Mouse (Mus musculus): ENCODE results near the gene Lin7a. TPM values are rescaled to one million over a fixed set of nuclear protein-coding genes. Genes with fewer than 3 reads are reported as not detected.

The Lin7a gene
- polyA plus RNA-seq, 1 experiment from 2014 or later: 1.2 TPM

DNA sequence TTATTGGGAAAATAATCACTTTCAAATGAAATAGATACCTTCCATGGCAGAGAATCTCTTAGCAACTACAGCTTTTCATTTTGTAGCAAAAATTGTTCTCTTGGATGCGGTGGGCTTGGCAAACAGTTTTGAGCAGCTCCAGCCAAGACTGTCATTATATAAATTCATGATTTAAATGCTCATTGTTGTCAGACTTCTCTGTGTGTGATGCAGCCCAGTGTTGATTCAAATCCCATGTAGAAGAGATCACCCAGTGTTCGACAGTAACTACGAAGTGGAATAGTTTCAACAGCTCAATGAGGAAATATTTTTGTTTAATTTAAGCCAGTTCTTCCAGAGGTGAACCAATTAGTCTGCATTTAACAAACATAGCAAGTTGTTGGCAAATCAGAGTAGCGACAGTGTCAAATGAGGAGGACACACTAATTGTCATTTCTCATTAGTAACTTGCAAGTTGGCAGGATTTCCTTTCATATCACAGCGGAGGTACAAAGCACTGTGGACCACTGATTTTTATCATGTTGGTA, 39.5 kb downstream of the Lin7a start:
- Histone ChIP-seq H3K4me2 (no peak overlapping the region), H3K4me3 (no peak overlapping the region), H3K27ac (ENCODE audit: poor library complexity, severe bottlenecking) (no peak overlapping the region), H3K27me3 (replicated peaks) (no peaks in the 10 kb centered on the region), H3K4me1 (replicated peaks) (no peaks in the 10 kb centered on the region), H3K9me3 (replicated peaks) (no peaks in the 10 kb centered on the region), H3K9ac (no peak overlapping the region), H3K36me3 (no peaks in the 10 kb centered on the region)
- ATAC-seq (ENCODE audit: insufficient number of reproducible peaks, low FRiP score): no peak
- 82% methylated on average over 5 of the region's 5 CpGs for WGBS

GRCm38 (mm10) chr10:107312609-107313008, 41.1 kb downstream of the Lin7a start:
- H3K9me3 ChIP-seq (replicated peaks): no peaks in the 10 kb centered on the region
- H3K4me2 ChIP-seq: no peak overlapping the region
- no peaks in the 10 kb centered on the region for H3K4me1 ChIP-seq (replicated peaks)
- ATAC-seq (ENCODE audit: insufficient number of reproducible peaks, low FRiP score): no peak
- H3K4me3 ChIP-seq: no peak overlapping the region
- H3K36me3 ChIP-seq: no peaks in the 10 kb centered on the region
- H3K9ac ChIP-seq: no peak overlapping the region
- H3K27ac ChIP-seq (ENCODE audit: poor library complexity, severe bottlenecking): no peak overlapping the region
- 80% methylated on average over 4 of the region's 4 CpGs for WGBS
- no peaks in the 10 kb centered on the region for H3K27me3 ChIP-seq (replicated peaks)

GRCm38 (mm10) chr10:107313395-107313794, 41.9 kb downstream of the Lin7a start:
- Histone ChIP-seq H3K4me1 (replicated peaks) (no peaks in the 10 kb centered on the region), H3K36me3 (no peaks in the 10 kb centered on the region), H3K4me2 (no peak overlapping the region), H3K4me3 (no peak overlapping the region), H3K9ac (no peak overlapping the region), H3K9me3 (replicated peaks) (no peaks in the 10 kb centered on the region), H3K27me3 (replicated peaks) (no peaks in the 10 kb centered on the region), H3K27ac (ENCODE audit: poor library complexity, severe bottlenecking) (no peak overlapping the region)
- no peak for ATAC-seq (ENCODE audit: insufficient number of reproducible peaks, low FRiP score)
- 36% methylated on average over 3 of the region's 3 CpGs for WGBS

DNA sequence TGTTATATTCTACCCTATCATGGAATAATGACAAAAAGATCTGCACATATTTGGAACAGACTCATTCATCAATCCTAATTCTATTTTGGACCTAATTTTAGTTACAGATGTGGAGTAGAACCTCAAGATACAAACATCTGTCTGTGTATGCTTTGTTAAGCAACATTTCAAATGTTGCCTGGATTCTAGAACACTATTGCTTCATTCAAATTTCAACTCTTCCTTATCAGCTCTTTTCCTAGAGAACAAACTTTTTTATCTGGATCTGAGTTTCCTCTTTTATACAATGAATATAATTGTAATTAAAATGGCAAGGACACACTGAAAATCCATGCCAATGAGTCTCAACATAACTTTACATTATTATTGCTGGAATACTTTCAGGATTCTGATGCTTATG, 43.8 kb downstream of the Lin7a start:
- H3K4me3 ChIP-seq: no peak overlapping the region
- H3K36me3 ChIP-seq: no peaks in the 10 kb centered on the region
- no peaks in the 10 kb centered on the region for H3K27me3 ChIP-seq (replicated peaks)
- no peaks in the 10 kb centered on the region for H3K4me1 ChIP-seq (replicated peaks)
- H3K27ac ChIP-seq (ENCODE audit: poor library complexity, severe bottlenecking): no peak overlapping the region
- no peak for ATAC-seq (ENCODE audit: insufficient number of reproducible peaks, low FRiP score)
- H3K9me3 ChIP-seq (replicated peaks): no peaks in the 10 kb centered on the region
- H3K9ac ChIP-seq: no peak overlapping the region
- H3K4me2 ChIP-seq: no peak overlapping the region

- Histone ChIP-seq H3K4me2 (no peak overlapping the region), H3K27me3 (replicated peaks) (no peaks in the 10 kb centered on the region), H3K9me3 (replicated peaks) (no peaks in the 10 kb centered on the region), H3K36me3 (no peaks in the 10 kb centered on the region), H3K4me3 (no peak overlapping the region), H3K4me1 (replicated peaks) (no peaks in the 10 kb centered on the region), H3K9ac (no peak overlapping the region), H3K27ac (ENCODE audit: poor library complexity, severe bottlenecking) (no peak overlapping the region)
- ATAC-seq (ENCODE audit: insufficient number of reproducible peaks, low FRiP score): no peak
- WGBS: 79% methylated on average over 5 of the region's 5 CpGs
Observed at GRCm38 (mm10) chr10:107315681-107316080, 44.2 kb downstream of the Lin7a start.

DNA sequence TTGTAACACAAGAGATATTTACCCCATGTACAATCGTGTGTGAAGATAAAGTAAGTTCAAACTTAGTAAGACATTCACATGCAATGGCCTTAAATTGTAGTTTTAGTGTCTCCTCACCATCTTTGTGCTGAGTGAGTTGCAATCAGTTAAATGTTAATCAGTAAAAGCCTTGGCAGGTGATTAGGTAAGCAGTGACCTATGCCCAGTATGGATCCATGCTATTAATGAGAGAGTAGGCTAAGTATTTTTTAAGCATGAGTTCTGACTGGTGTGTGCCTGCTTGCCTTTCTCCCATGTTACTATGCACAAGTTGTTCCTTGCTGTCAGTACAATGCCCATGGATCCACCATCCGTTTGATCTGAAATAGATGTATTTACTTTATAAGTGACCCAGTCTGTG, 44.6 kb downstream of the Lin7a start:
- no peak for ATAC-seq (ENCODE audit: insufficient number of reproducible peaks, low FRiP score)
- Histone ChIP-seq H3K4me3 (no peak overlapping the region), H3K4me1 (replicated peaks) (no peaks in the 10 kb centered on the region), H3K9me3 (replicated peaks) (no peaks in the 10 kb centered on the region), H3K27ac (ENCODE audit: poor library complexity, severe bottlenecking) (no peak overlapping the region), H3K27me3 (replicated peaks) (no peaks in the 10 kb centered on the region), H3K9ac (no peak overlapping the region), H3K36me3 (no peaks in the 10 kb centered on the region), H3K4me2 (no peak overlapping the region)
- 68% methylated on average over 2 of the region's 2 CpGs for WGBS

- Histone ChIP-seq H3K4me2 (no peak overlapping the region), H3K36me3 (no peaks in the 10 kb centered on the region), H3K27ac (ENCODE audit: poor library complexity, severe bottlenecking) (no peak overlapping the region), H3K9me3 (replicated peaks) (no peaks in the 10 kb centered on the region), H3K4me3 (no peak overlapping the region), H3K9ac (no peak overlapping the region), H3K4me1 (replicated peaks) (no peaks in the 10 kb centered on the region), H3K27me3 (replicated peaks) (no peaks in the 10 kb centered on the region)
- ATAC-seq (ENCODE audit: insufficient number of reproducible peaks, low FRiP score): no peak
- 78% methylated on average over 2 of the region's 2 CpGs for WGBS
Observed at GRCm38 (mm10) chr10:107319648-107320047, 48.2 kb downstream of the Lin7a start.

DNA sequence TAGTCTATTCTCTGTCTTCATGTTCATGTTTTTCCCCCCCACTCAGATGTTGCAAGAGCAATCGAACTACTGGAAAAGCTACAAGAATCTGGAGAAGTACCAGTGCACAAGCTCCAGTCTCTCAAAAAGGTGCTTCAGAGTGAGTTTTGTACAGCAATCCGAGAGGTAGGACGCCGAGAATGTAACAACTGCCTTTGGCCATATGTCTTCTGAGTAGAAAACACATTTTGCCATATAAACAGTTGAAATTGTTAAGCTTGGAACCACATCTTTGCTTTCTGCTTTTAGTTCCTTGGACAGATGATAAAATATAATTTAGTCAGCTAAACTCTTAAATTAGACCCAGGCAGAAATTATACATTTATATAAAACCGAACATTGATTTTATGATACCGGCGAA, 52.4 kb downstream of the Lin7a start:
- H3K27me3 ChIP-seq (replicated peaks): no peaks in the 10 kb centered on the region
- no peaks in the 10 kb centered on the region for H3K36me3 ChIP-seq
- ATAC-seq (ENCODE audit: insufficient number of reproducible peaks, low FRiP score): no peak
- no peaks in the 10 kb centered on the region for H3K9me3 ChIP-seq (replicated peaks)
- 89% methylated on average over 7 of the region's 7 CpGs for WGBS
- H3K9ac ChIP-seq: no peak overlapping the region
- H3K4me1 ChIP-seq (replicated peaks): no peaks in the 10 kb centered on the region
- H3K4me2 ChIP-seq: no peak overlapping the region
- H3K27ac ChIP-seq (ENCODE audit: poor library complexity, severe bottlenecking): no peak overlapping the region
- H3K4me3 ChIP-seq: no peak overlapping the region

GRCm38 (mm10) chr10:107325558-107325957, 54.1 kb downstream of the Lin7a start:
- Histone ChIP-seq H3K27me3 (replicated peaks) (no peaks in the 10 kb centered on the region), H3K4me2 (no peak overlapping the region), H3K9me3 (replicated peaks) (no peaks in the 10 kb centered on the region), H3K36me3 (no peaks in the 10 kb centered on the region), H3K4me1 (replicated peaks) (no peaks in the 10 kb centered on the region), H3K9ac (no peak overlapping the region), H3K27ac (ENCODE audit: poor library complexity, severe bottlenecking) (no peak overlapping the region), H3K4me3 (no peak overlapping the region)
- no peak for ATAC-seq (ENCODE audit: insufficient number of reproducible peaks, low FRiP score)
- 79% methylated on average over 5 of the region's 5 CpGs for WGBS

DNA sequence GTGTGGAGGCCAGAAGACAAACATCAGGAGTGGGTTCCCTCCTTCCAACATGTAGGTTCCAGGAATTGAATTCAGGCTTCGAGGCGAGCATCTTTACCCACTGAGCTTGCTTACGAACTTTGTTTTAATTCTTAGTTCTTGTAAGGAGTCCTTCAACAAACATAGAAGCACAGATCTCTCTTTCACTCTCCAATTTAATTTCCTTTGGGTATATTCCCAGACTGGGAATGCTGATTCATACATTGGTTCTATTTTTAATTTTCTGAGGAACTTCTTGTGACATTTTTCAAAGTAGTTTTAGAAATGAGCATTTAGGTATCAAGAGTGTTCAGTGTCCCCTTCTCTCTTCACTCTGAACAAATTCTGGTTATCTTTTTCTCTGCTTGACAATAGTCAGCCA, 68.0 kb downstream of the Lin7a start:
- Histone ChIP-seq H3K4me1 (replicated peaks) (no peaks in the 10 kb centered on the region), H3K9me3 (replicated peaks) (no peaks in the 10 kb centered on the region), H3K36me3 (no peaks in the 10 kb centered on the region), H3K4me2 (no peak overlapping the region), H3K27me3 (replicated peaks) (no peaks in the 10 kb centered on the region), H3K9ac (no peak overlapping the region), H3K27ac (ENCODE audit: poor library complexity, severe bottlenecking) (no peak overlapping the region), H3K4me3 (no peak overlapping the region)
- WGBS: 95% methylated on average over 3 of the region's 3 CpGs
- ATAC-seq (ENCODE audit: insufficient number of reproducible peaks, low FRiP score): no peak

DNA sequence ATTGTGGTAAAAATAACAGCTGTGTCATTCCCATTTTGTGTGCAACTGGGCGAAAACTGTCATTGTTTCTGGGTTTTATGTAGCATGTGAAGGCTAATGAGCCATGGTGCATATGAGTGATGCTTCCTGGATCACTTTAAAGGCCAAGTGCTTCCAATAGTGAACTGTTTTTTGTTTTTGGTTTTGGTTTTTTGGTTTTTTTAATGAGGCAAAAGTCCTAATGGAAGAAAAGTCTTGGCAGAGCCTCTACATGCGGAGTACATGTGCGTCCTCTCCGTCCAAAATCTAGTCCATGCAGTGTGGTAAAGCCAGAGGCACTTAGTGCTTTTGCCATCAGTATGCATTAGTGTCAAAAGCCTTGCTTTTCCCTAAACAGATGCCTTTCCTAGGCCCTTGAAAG, 69.7 kb downstream of the Lin7a start:
- H3K27me3 ChIP-seq (replicated peaks): no peaks in the 10 kb centered on the region
- no peak overlapping the region for H3K27ac ChIP-seq (ENCODE audit: poor library complexity, severe bottlenecking)
- 84% methylated on average over 4 of the region's 4 CpGs for WGBS
- H3K4me2 ChIP-seq: no peak overlapping the region
- H3K4me1 ChIP-seq (replicated peaks): no peaks in the 10 kb centered on the region
- H3K9ac ChIP-seq: no peak overlapping the region
- no peak overlapping the region for H3K4me3 ChIP-seq
- no peak for ATAC-seq (ENCODE audit: insufficient number of reproducible peaks, low FRiP score)
- no peaks in the 10 kb centered on the region for H3K9me3 ChIP-seq (replicated peaks)
- no peaks in the 10 kb centered on the region for H3K36me3 ChIP-seq

DNA sequence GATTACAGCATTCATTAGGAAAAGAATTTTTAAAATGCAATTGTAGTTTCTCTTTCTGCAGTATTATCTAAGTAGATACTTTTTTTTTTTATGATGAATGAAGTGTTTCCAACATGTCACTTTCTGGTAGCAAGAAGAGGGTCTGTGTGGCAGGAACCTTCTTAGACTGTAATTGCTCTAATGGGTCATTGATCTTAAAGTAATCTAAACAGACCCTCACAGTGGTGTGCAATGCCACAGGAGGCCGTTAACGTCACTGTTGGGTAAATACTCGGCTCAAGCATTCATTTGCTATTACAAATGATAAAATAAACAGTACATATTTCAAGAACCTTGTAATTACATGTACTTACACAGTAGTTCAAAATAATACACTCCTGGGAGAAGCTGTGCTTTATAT, 72.7 kb downstream of the Lin7a start:
- no peak for ATAC-seq (ENCODE audit: insufficient number of reproducible peaks, low FRiP score)
- H3K9ac ChIP-seq: no peak overlapping the region
- no peak overlapping the region for H3K4me3 ChIP-seq
- no peak overlapping the region for H3K4me2 ChIP-seq
- no peak overlapping the region for H3K27ac ChIP-seq (ENCODE audit: poor library complexity, severe bottlenecking)
- H3K27me3 ChIP-seq (replicated peaks): no peaks in the 10 kb centered on the region
- H3K4me1 ChIP-seq (replicated peaks): no peaks in the 10 kb centered on the region
- H3K9me3 ChIP-seq (replicated peaks): no peaks in the 10 kb centered on the region
- WGBS: 51% methylated on average over 3 of the region's 3 CpGs
- H3K36me3 ChIP-seq: no peaks in the 10 kb centered on the region

All from heart, embryonic 12.5 days (tissue).